Mouse (Mus musculus) ES-E14 (cell line): ENCODE measurements around the gene Plxna1. TPM values are rescaled to one million over a fixed set of nuclear protein-coding genes. Genes with fewer than 3 reads are reported as not detected.

Experiments used
- DNase-seq: peaks from one replicate; pipeline ENCODE4 v3.0.0-alpha.2; 2013; ENCODE audit warnings: low read depth, low spot score
- H3K27ac ChIP-seq: 2 replicates; pipeline ENCODE4 v1.5.1; 2012; ENCODE audit warnings: low read depth, mild to moderate bottlenecking, low read length, moderate library complexity, mixed read lengths; ENCODE audit not compliant: poor library complexity, insufficient read depth, severe bottlenecking
- H3K36me3 ChIP-seq: 2 replicates; pipeline ENCODE4 v1.6.1; 2012; ENCODE audit warnings: mild to moderate bottlenecking, low read length, moderate library complexity, mixed read lengths; ENCODE audit not compliant: control insufficient read depth, poor library complexity, insufficient read depth, severe bottlenecking
- H3K4me1 ChIP-seq, 2 experiments: fragments of 150-350 bp in 1 of 2; sonication (generic) in 1 of 2; 2 replicates each; pipeline ENCODE4 v1.6.1; 2012; ENCODE audit warnings: low read length in 2 of 2, mild to moderate bottlenecking in 1 of 2, mixed read lengths in 1 of 2; ENCODE audit not compliant: control insufficient read depth in 2 of 2, insufficient read depth in 2 of 2, poor library complexity in 1 of 2
- H3K4me3 ChIP-seq, 2 experiments: fragments of 150-350 bp in 1 of 2; sonication (generic) in 1 of 2; 2 replicates each; pipeline ENCODE4 v1.5.1; 2012; ENCODE audit warnings: low read length in 2 of 2, low read depth in 1 of 2, mild to moderate bottlenecking in 1 of 2, mixed read lengths in 1 of 2; ENCODE audit not compliant: insufficient read depth in 1 of 2, poor library complexity in 1 of 2, severe bottlenecking in 1 of 2
- H3K9ac ChIP-seq: 2 replicates; pipeline ENCODE4 v1.6.1; 2012; ENCODE audit warnings: low read depth, mild to moderate bottlenecking, low read length, mixed read lengths; ENCODE audit not compliant: poor library complexity, insufficient read depth, severe bottlenecking
- H3K9me3 ChIP-seq: fragments of 150-350 bp; sonication (generic); 2 replicates; pipeline ENCODE4 v1.6.1; 2012; ENCODE audit warnings: low read depth, mild to moderate bottlenecking, low read length; ENCODE audit not compliant: control insufficient read depth, insufficient read depth
- CHD2 ChIP-seq: IDR thresholded peaks from 2 replicates; pipeline ENCODE4 v1.6.1; 2014; ENCODE audit warnings: mild to moderate bottlenecking, low read depth, low read length, inconsistent platforms
- HCFC1 ChIP-seq: IDR thresholded peaks from 2 replicates; pipeline ENCODE4 v1.6.1; 2012; ENCODE audit warnings: low read length, inconsistent platforms, borderline replicate concordance; ENCODE audit not compliant: insufficient read depth
- MAFK ChIP-seq: IDR thresholded peaks from 2 replicates; pipeline ENCODE4 v1.6.1; 2014; ENCODE audit warnings: mild to moderate bottlenecking, low read depth, low read length, inconsistent platforms; ENCODE audit not compliant: insufficient read depth
- ZC3H11A ChIP-seq: IDR thresholded peaks from 2 replicates; pipeline ENCODE4 v1.6.1; 2012; ENCODE audit warnings: low read depth, mild to moderate bottlenecking, inconsistent platforms, low read length, borderline replicate concordance
- ZNF384 ChIP-seq: IDR thresholded peaks from 2 replicates; pipeline ENCODE4 v1.6.1; 2012; ENCODE audit warnings: low read depth, low read length, inconsistent platforms
- in situ Hi-C, 2 experiments: fragments of 600-800 bp; cut with MboI; formaldehyde crosslinking; loops; one replicate each; pipeline ENCODE4 v1.15.1; 2025; ENCODE audit warnings: low sequenced_read_pairs in 2 of 2, inconsistent platforms in 1 of 2; ENCODE audit not compliant: unreplicated experiment in 2 of 2
- total RNA-seq: library from RNA; depleted of rRNA; stranded (reverse); fragments of 300-350 nt; gene quantifications from 2 replicates; pipeline ENCODE4 v1.2.3, GENCODE M21; 2012

Plxna1 gene
- total RNA-seq, 1 experiment: 94.0 TPM

DNA sequence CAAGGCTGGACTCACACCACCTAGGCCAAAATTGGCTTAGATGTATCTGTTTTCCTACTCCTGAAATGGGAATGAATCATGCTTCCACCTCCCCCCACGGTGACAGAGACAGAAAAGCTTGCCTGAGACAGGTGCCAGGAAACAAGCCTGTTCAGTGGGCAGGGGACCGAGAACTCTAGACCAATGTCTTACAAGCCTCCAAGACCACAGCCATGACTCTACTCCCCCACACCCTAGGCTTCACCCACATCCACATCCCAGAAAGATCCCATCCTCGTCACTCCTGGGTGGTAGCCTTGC, 17.0 kb downstream of the Plxna1 start:
- Histone ChIP-seq H3K9me3 (no peaks in the 10 kb centered on the region), H3K4me3 (no peak overlapping the region), H3K9ac (peak overlapping the region; percentile 28), H3K4me1 (peaks cover 0 to 18% of the 10 kb centered on the region in 2 experiments; a peak in 2 of 4 replicates), H3K36me3 (peaks cover 41% of the 10 kb centered on the region), H3K27ac (peak overlapping the region; percentile 24; the same call in 1 of the 2 replicates)
- DNase-seq: no peak
- no peak for TF ChIP-seq CHD2
- TF ChIP-seq HCFC1: no peak
- no peak for TF ChIP-seq MAFK
- no peak for TF ChIP-seq ZC3H11A
- no peak for TF ChIP-seq ZNF384
- in situ Hi-C loops: no loop called here

DNA sequence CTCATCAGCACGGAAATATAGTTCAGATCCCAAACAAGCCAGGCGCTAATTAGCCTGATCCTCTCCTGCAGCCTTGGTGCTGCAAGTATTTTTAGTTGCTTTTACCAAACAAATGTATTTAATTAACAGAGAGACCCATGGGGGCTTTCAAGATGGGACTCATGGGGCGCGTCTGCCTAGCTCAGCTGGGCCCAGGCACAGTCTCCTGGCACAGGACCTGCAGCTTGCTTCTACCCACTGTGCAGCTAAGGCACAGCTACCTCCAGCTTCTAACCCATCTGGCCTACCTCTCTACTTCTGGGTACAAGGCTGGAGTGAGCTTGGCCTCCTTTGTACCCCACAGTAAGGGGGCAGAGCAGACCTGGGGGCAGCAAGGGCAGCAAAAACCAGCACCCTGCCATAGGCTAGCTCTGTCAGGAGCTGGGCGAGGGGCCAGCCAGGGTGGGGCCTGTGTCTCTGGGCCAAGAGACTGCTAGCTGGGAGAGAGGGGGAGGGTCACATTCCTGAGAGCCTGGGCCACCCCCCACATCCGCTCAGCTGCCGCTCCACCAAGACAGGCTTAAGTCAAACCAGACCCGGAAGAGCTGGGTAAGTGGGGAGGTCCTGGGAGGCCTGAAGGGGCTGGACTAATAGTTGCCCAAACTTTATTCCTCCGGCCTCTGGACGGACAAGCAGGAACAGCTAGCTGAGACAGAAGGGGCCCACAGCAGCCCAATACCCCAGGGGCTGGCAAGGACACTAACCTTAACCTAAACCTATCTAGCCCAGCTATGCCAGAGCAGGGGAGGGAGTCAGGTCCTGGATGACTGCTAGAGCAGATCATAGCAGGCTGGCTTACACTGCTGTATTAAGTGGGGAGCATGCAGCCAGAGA, 17.6 kb downstream of the Plxna1 start:
- no peak overlapping the region; the same call in 1 of the 2 replicates for H3K27ac ChIP-seq
- no peak overlapping the region for H3K4me3 ChIP-seq
- TF ChIP-seq MAFK: no peak
- no peak for TF ChIP-seq CHD2
- no peak for TF ChIP-seq ZC3H11A
- no peak for TF ChIP-seq ZNF384
- TF ChIP-seq HCFC1: no peak
- peaks cover 0 to 18% of the 10 kb centered on the region in 2 experiments; a peak in 2 of 4 replicates for H3K4me1 ChIP-seq
- H3K9me3 ChIP-seq: no peaks in the 10 kb centered on the region
- peaks cover 44% of the 10 kb centered on the region for H3K36me3 ChIP-seq
- H3K9ac ChIP-seq: 0 out of 2 replicates have a peak overlapping the region, but pooled peaks have one; percentile 8
- DNase-seq: peak; percentile 56
- in situ Hi-C loops: no loop called here

DNA sequence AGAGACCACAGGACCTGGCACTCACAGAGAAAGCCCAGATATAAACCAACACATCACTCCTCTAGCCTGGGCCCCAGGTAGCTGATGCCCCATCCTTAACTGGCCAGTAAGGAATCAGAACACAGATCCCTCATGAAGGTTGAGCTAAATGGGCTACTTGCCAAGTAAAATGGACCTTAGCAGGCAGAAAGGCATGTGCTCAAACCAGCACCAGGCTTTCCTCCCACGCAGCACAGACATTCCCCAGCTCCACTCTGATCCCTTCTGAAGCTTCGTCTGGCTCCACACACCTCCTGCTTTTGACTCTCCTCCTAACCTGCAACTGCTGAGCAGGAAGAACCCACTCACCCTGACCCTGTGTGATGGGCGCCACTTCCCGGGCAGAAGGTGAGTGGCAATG, 20.4 kb downstream of the Plxna1 start:
- H3K9me3 ChIP-seq: no peaks in the 10 kb centered on the region
- peaks cover 0 to 18% of the 10 kb centered on the region in 2 experiments; a peak in 2 of 4 replicates for H3K4me1 ChIP-seq
- TF ChIP-seq ZNF384 (no peak), MAFK (no peak), ZC3H11A (no peak), CHD2 (no peak), HCFC1 (no peak)
- H3K4me3 ChIP-seq: no peak overlapping the region
- no peak for DNase-seq
- peaks cover 65% of the 10 kb centered on the region for H3K36me3 ChIP-seq
- H3K27ac ChIP-seq: no peak overlapping the region
- H3K9ac ChIP-seq: no peak overlapping the region
- in situ Hi-C loops: no loop called here

DNA sequence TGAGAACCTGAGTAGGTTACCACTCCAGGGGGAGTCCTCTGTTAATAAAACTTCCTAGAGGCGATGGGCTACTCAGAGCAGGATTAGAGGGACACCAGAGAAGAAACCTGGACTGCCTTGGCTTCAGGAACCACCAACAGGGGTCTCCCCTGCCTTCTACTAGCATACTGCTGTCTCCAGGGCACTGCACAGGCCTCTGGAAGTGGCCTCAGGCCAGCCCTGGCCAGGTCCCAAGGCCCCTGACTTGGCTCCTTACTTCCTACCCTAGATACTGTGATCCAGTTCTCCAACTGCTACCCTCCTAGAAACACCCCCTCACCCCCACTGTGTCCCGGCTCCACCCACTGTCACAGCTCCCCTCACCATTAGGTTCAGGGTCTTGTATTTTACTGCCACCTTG, 23.0 kb downstream of the Plxna1 start:
- TF ChIP-seq CHD2: no peak
- no peak for TF ChIP-seq HCFC1
- TF ChIP-seq MAFK: no peak
- no peak for TF ChIP-seq ZC3H11A
- no peak for TF ChIP-seq ZNF384
- H3K27ac ChIP-seq: no peak overlapping the region
- no peak overlapping the region for H3K9ac ChIP-seq
- no peak overlapping the region for H3K4me3 ChIP-seq
- no peaks in the 10 kb centered on the region for H3K9me3 ChIP-seq
- no peak for DNase-seq
- H3K36me3 ChIP-seq: peaks cover 84% of the 10 kb centered on the region
- in situ Hi-C loops: no loop called here
- H3K4me1 ChIP-seq: peaks cover 0 to 4% of the 10 kb centered on the region in 2 experiments; a peak in 1 of 4 replicates
